Mouse (Mus musculus) hindlimb bud, embryonic 11.5 days (tissue): Measurements from ENCODE around the gene Sycp2.

Experiments
- DNase-seq: peaks from one replicate; pipeline ENCODE4 v3.0.0-alpha.2; 2012; ENCODE audit warnings: low read depth, low spot score; ENCODE audit errors: extremely low spot score

The Sycp2 gene

GRCm38 (mm10) chr2:178407053-178407815, at the start of gene Sycp2:
Gene Sycp2 (minus strand): TSS chr2:178407685.
- DNase-seq, result no peak

- DNase-seq, result peak; percentile 58
Measured at GRCm38 (mm10) chr2:178454664-178455516, 47.4 kb upstream of the Sycp2 start.

GRCm38 (mm10) chr2:178450961-178451360, 43.5 kb upstream of the Sycp2 start:
- DNase-seq, result no peak

- no peak for DNase-seq
Measured at GRCm38 (mm10) chr2:178450236-178450635, 42.8 kb upstream of the Sycp2 start.

- DNase-seq, result no peak
Measured at GRCm38 (mm10) chr2:178449386-178449785, 41.9 kb upstream of the Sycp2 start.

- no peak for DNase-seq
Measured at GRCm38 (mm10) chr2:178437311-178437710, 29.8 kb upstream of the Sycp2 start.

GRCm38 (mm10) chr2:178433903-178434302, 26.4 kb upstream of the Sycp2 start:
- DNase-seq, result no peak

- no peak for DNase-seq
Measured at GRCm38 (mm10) chr2:178433495-178433894, 26.0 kb upstream of the Sycp2 start.

- no peak for DNase-seq
Measured at GRCm38 (mm10) chr2:178430231-178430630, 22.7 kb upstream of the Sycp2 start, which contains the start of gene Cdh26. Gene Cdh26 (plus strand): TSS chr2:178430531.

- no peak for DNase-seq
Measured at GRCm38 (mm10) chr2:178429426-178429825, 21.9 kb upstream of the Sycp2 start.

- no peak for DNase-seq
Measured at GRCm38 (mm10) chr2:178428676-178429075, 21.2 kb upstream of the Sycp2 start.

- no peak for DNase-seq
Measured at GRCm38 (mm10) chr2:178428183-178428582, 20.7 kb upstream of the Sycp2 start.

GRCm38 (mm10) chr2:178427181-178427580, 19.7 kb upstream of the Sycp2 start:
- no peak for DNase-seq

GRCm38 (mm10) chr2:178426229-178426628, 18.7 kb upstream of the Sycp2 start:
- DNase-seq, result no peak

GRCm38 (mm10) chr2:178423223-178423622, 15.7 kb upstream of the Sycp2 start:
- no peak for DNase-seq

- DNase-seq, result no peak
Measured at GRCm38 (mm10) chr2:178422186-178422585, 14.7 kb upstream of the Sycp2 start.

- no peak for DNase-seq
Measured at GRCm38 (mm10) chr2:178421603-178422002, 14.1 kb upstream of the Sycp2 start.

GRCm38 (mm10) chr2:178420576-178420975, 13.1 kb upstream of the Sycp2 start:
- DNase-seq, result no peak

- DNase-seq, result no peak
Measured at GRCm38 (mm10) chr2:178416970-178417369, 9.5 kb upstream of the Sycp2 start.

GRCm38 (mm10) chr2:178416427-178416826, 8.9 kb upstream of the Sycp2 start:
- no peak for DNase-seq

- no peak for DNase-seq
Measured at GRCm38 (mm10) chr2:178415150-178415448, 7.6 kb upstream of the Sycp2 start.
